Mouse (Mus musculus): ENCODE data around the gene Apold1. TPM values are rescaled to one million over a fixed set of nuclear protein-coding genes. Genes with fewer than 3 reads are reported as not detected.

Gene Apold1
- polyA plus RNA-seq, 1 experiment from 2014 or later: 4.1 TPM

Other genes starting within 250 kb of the Apold1 start
- 5.5 and 5.7 TPM in 2 replicates for gene Dusp16, start 189.1 kb upstream of the Apold1 start, polyA plus RNA-seq (2015; fragmentation: Nextera tagmentation; extraction: Ambion mirVana)
- 3.4 and 4.2 TPM in 2 replicates for gene Crebl2, start 151.6 kb upstream of the Apold1 start, polyA plus RNA-seq (2015; fragmentation: Nextera tagmentation; extraction: Ambion mirVana)
- 34.3 and 34.5 TPM in 2 replicates for gene Gpr19, start 83.1 kb upstream of the Apold1 start, polyA plus RNA-seq (2015; fragmentation: Nextera tagmentation; extraction: Ambion mirVana)
- gene Cdkn1b, start 61.3 kb upstream of the Apold1 start, polyA plus RNA-seq (2015; fragmentation: Nextera tagmentation; extraction: Ambion mirVana): 17.0 and 21.8 TPM in 2 replicates
- 70.5 and 76.2 TPM in 2 replicates for gene Ddx47, start 29.9 kb downstream of the Apold1 start, polyA plus RNA-seq (2015; fragmentation: Nextera tagmentation; extraction: Ambion mirVana)
- gene Gprc5a, start 83.9 kb downstream of the Apold1 start, polyA plus RNA-seq (2015; fragmentation: Nextera tagmentation; extraction: Ambion mirVana): 0.34 and 0.64 TPM in 2 replicates
- gene Gprc5d, start 136.6 kb downstream of the Apold1 start, polyA plus RNA-seq (2015; fragmentation: Nextera tagmentation; extraction: Ambion mirVana): not detected in 2 replicates
- gene Fam234b, start 216.3 kb downstream of the Apold1 start, polyA plus RNA-seq (2015; fragmentation: Nextera tagmentation; extraction: Ambion mirVana): 100 and 112 TPM in 2 replicates
- 3.6 and 6.8 TPM in 2 replicates for gene Hebp1, start 216.3 kb downstream of the Apold1 start, polyA plus RNA-seq (2015; fragmentation: Nextera tagmentation; extraction: Ambion mirVana)